Mouse (Mus musculus) E14TG2a.4 (cell line): ENCODE measurements around the gene Tenm3.

ENCODE experiments used
- CTCF ChIP-seq: conservative IDR thresholded peaks from 2 replicates; pipeline ENCODE4 v1.5.1; 2014; ENCODE audit warnings: low read length
- POU5F1 ChIP-seq: IDR thresholded peaks from 2 replicates; pipeline ENCODE4 v1.6.1; 2014; ENCODE audit warnings: low read length, borderline replicate concordance

- no peak for TF ChIP-seq CTCF
- no peak for TF ChIP-seq POU5F1
Measured at GRCm38 (mm10) chr8:48203611-48204010, 640.1 kb downstream of the Tenm3 start.
